Mouse (Mus musculus) heart, adult 2 months (tissue): ENCODE data around the gene Iqcf6.

Experiments used
- CTCF ChIP-seq: fragments of 200-600 bp; IDR thresholded peaks from 2 replicates; pipeline ENCODE4 v1.8.1; 2022; ENCODE audit warnings: antibody characterized with exemption, mild to moderate bottlenecking, moderate library complexity
- EP300 ChIP-seq: fragments of 200-500 bp; IDR thresholded peaks from 2 replicates; pipeline ENCODE4 v1.6.1; 2011; ENCODE audit warnings: low read depth, low read length, control low read depth; ENCODE audit not compliant: insufficient read depth
- POLR2A ChIP-seq: fragments of 200-500 bp; IDR thresholded peaks from 2 replicates; pipeline ENCODE4 v1.6.1; 2011; ENCODE audit warnings: mild to moderate bottlenecking, low read depth, low read length, control low read depth; ENCODE audit not compliant: insufficient read depth

- no peak for TF ChIP-seq POLR2A
- no peak for TF ChIP-seq CTCF
- no peak for TF ChIP-seq EP300
These were observed 49.6 kb downstream of the Iqcf6 start for GRCm38 (mm10) chr9:106675965-106676364.
